7 mouse cellular contexts compared by ENCODE assay signal in the genomic region with DNA sequence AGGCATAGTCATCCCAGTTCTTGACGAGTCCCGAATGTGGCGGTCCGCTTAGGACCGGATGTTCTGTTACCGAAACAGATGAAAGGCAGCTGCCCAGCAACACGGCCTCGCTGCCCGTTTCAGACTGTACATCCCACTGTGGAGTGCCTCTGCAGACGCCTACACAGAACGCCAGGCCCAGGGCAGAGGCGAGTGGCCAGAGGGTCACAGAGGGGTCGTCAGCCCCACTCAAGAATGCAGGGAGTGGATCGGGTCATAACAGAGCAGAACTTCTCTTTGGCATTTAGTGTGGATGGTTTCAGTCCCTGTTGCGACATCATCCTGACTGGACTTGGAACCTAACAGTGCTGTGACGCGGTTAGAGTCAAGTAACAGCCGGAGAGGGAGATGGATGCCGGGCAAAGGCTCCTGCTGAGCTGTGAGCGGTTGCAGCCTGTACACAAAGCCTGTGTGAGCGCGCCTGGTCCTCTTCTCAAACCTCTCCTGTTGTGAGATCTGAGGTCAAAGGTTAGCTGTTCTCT.
DNase-seq lines count a peak whose midpoint lies in the region; ATAC-seq lines count a peak whose summit lies in the region.

No protein-coding gene starts in this region.

- H3K27ac ChIP-seq in heart, embryonic 11.5 days (ENCODE audit: low read depth, low read length) = no peak overlapping the region

- no peak overlapping the region for H3K4me2 ChIP-seq in heart, embryonic 11.5 days

- 0 out of 2 replicates have a peak overlapping the region, but pooled peaks have one; percentile 10 for H3K9ac ChIP-seq in heart, embryonic 11.5 days (ENCODE audit: low read depth, low read length)

- H3K4me3 ChIP-seq in heart, embryonic 11.5 days (ENCODE audit: low read depth, low read length) = no peak overlapping the region

- no peaks in the 10 kb centered on the region for H3K36me3 ChIP-seq in heart, embryonic 11.5 days (ENCODE audit: control insufficient read depth, insufficient read depth, low read length)

- WGBS in heart, embryonic 11.5 days (ENCODE audit: insufficient replicate concordance) = 57% methylated on average over 22 of the region's 22 CpGs

- H3K27me3 ChIP-seq in heart, embryonic 11.5 days (ENCODE audit: control insufficient read depth, insufficient read depth, low read length) = no peaks in the 10 kb centered on the region

- DNase-seq in embryo, embryonic 11 days = peak; percentile 68
- peak; percentile 55 to 69 for DNase-seq in kidney, postnatal 36 days
- peak; percentile 40 for DNase-seq in mesoderm, embryonic 11.5 days (ENCODE audit: low read depth, low spot score)
- DNase-seq in cerebellum, adult 9-11 months = no peak
- DNase-seq in thymus, adult 18-20 months = no peak

- H3K9me3 ChIP-seq in heart, embryonic 11.5 days (replicated peaks; ENCODE audit: control insufficient read depth, low read length) = no peaks in the 10 kb centered on the region

- ATAC-seq in heart, embryonic 11.5 days (replicated peaks; ENCODE audit: insufficient number of reproducible peaks, low FRiP score, low TSS enrichment) = no peak
- no peak for ATAC-seq in CD4-positive, CD25-positive, alpha-beta regulatory T cell, adult 4 months

- H3K4me1 ChIP-seq in heart, embryonic 11.5 days (ENCODE audit: control insufficient read depth, insufficient read depth, low read length) = peaks cover 13% of the 10 kb centered on the region

Comparison
In these comparisons a context has a peak if more than half of its experiments do, and no peak if none do; other contexts are left out.
1. DNase-seq: peak in embryo, embryonic 11 days (single experiment), kidney, postnatal 36 days (2 of 2) and mesoderm, embryonic 11.5 days (single experiment); none in cerebellum, adult 9-11 months (single experiment) and thymus, adult 18-20 months (0 of 2).